28 mouse cellular contexts compared by ENCODE assay signal in the genomic region with DNA sequence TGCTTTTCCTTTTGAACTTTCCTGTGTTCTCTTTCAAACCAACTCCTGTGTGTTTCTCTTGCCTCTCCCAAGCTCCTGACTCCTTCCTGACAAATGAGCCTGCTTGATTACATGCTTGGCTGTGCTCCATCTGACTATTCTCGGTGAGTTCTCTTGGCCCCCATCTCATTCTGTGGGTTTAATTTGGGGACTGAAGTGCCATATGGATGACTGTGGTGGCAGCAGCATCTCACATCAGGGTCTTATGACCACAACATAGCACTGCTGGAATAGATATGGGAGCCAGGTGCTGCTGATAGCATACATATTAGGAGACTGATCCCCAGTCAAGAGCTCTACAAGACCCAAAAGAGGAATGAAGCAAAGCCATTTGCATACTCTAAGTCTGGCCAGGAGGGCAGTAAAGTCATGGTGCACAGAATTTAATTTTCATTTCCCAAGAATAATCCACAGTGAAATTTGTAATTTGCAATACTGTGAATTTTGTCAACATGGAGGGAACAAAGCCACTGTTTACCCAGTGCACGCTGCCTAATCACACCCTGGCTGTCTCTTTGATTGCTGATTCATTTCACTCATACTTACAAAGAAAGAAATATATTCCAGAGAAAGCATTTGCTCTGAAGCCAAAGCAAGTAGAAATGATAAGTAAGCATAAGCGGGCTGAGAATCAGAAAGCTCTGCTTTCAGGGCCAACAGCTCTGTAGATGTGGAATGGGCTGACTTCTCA.
DNase-seq lines count a peak whose midpoint lies in the region; ATAC-seq lines count a peak whose summit lies in the region.
"Had no signal": no experiment of that assay in that cellular context is flagged by ENCODE, and none has a peak within 500 bp of the region (broad histone marks: within the 10 kb centered on the region; RNA-seq: fewer than 3 reads in every experiment).

No protein-coding gene starts in this region.

- no peaks in the 10 kb centered on the region for H3K9me3 ChIP-seq in hindbrain, embryonic 13.5 days
- H3K9me3 ChIP-seq in hindbrain, embryonic 12.5 days (replicated peaks) = no peaks in the 10 kb centered on the region
- no peaks in the 10 kb centered on the region for H3K9me3 ChIP-seq in neural tube, embryonic 13.5 days
- H3K9me3 ChIP-seq: embryonic facial prominence, embryonic 13.5 days; limb, embryonic 12.5 days; midbrain, embryonic 10.5 days; neural tube, embryonic 12.5 days had no signal

- no peak overlapping the region for H3K4me2 ChIP-seq in hindbrain, embryonic 13.5 days
- no peak overlapping the region for H3K4me2 ChIP-seq in hindbrain, embryonic 12.5 days (replicated peaks)
- H3K4me2 ChIP-seq in neural tube, embryonic 13.5 days = no peak overlapping the region
- H3K4me2 ChIP-seq: embryonic facial prominence, embryonic 13.5 days; heart, embryonic 11.5 days; limb, embryonic 12.5 days; liver, embryonic 11.5 days; neural tube, embryonic 12.5 days had no signal

- ATAC-seq in hindbrain, embryonic 13.5 days (ENCODE audit: low FRiP score) = 0 out of 2 replicates have a peak, but pooled peaks have one; percentile 32
- no peak for ATAC-seq in hindbrain, embryonic 12.5 days (ENCODE audit: low FRiP score)
- ATAC-seq in neural tube, embryonic 13.5 days (ENCODE audit: low read depth) = peak; percentile 27; the same call in 1 of the 2 replicates
- ATAC-seq: activated CD4-positive, CD25-positive, alpha-beta regulatory T cell, adult 4 months; intestine, embryonic 16.5 days had no signal

- H3K27ac ChIP-seq in hindbrain, embryonic 13.5 days = no peak overlapping the region
- H3K27ac ChIP-seq in hindbrain, embryonic 12.5 days = no peak overlapping the region
- H3K27ac ChIP-seq in neural tube, embryonic 13.5 days (replicated peaks) = no peak overlapping the region
- H3K27ac ChIP-seq: embryonic facial prominence, embryonic 13.5 days; gastrocnemius, adult 2 months; limb, embryonic 12.5 days; midbrain, embryonic 10.5 days; neural tube, embryonic 12.5 days had no signal

- no peak overlapping the region for H3K4me3 ChIP-seq in hindbrain, embryonic 13.5 days
- H3K4me3 ChIP-seq in hindbrain, embryonic 12.5 days = no peak overlapping the region
- H3K4me3 ChIP-seq in neural tube, embryonic 13.5 days = no peak overlapping the region
- H3K4me3 ChIP-seq: embryonic facial prominence, embryonic 13.5 days; erythroblast, embryonic 14.5 days; gastrocnemius, adult 2 months; limb, embryonic 12.5 days; midbrain, embryonic 10.5 days; neural tube, embryonic 12.5 days had no signal

- H3K9ac ChIP-seq in hindbrain, embryonic 13.5 days = no peak overlapping the region
- no peak overlapping the region for H3K9ac ChIP-seq in hindbrain, embryonic 12.5 days
- no peak overlapping the region for H3K9ac ChIP-seq in neural tube, embryonic 13.5 days
- H3K9ac ChIP-seq: embryonic facial prominence, embryonic 13.5 days; limb, embryonic 12.5 days; neural tube, embryonic 12.5 days had no signal

- no peaks in the 10 kb centered on the region for H3K4me1 ChIP-seq in hindbrain, embryonic 13.5 days (replicated peaks)
- no peaks in the 10 kb centered on the region for H3K4me1 ChIP-seq in hindbrain, embryonic 12.5 days
- H3K4me1 ChIP-seq in neural tube, embryonic 13.5 days (replicated peaks) = no peaks in the 10 kb centered on the region
- H3K4me1 ChIP-seq: embryonic facial prominence, embryonic 13.5 days; limb, embryonic 12.5 days; midbrain, embryonic 10.5 days; neural tube, embryonic 12.5 days had no signal

- H3K27me3 ChIP-seq in hindbrain, embryonic 13.5 days = no peaks in the 10 kb centered on the region
- H3K27me3 ChIP-seq in hindbrain, embryonic 12.5 days = no peaks in the 10 kb centered on the region
- H3K27me3 ChIP-seq in neural tube, embryonic 13.5 days = no peaks in the 10 kb centered on the region
- H3K27me3 ChIP-seq: embryonic facial prominence, embryonic 13.5 days; limb, embryonic 12.5 days; neural tube, embryonic 12.5 days had no signal

- H3K36me3 ChIP-seq in hindbrain, embryonic 13.5 days = no peaks in the 10 kb centered on the region
- H3K36me3 ChIP-seq in hindbrain, embryonic 12.5 days = no peaks in the 10 kb centered on the region
- H3K36me3 ChIP-seq in neural tube, embryonic 13.5 days = no peaks in the 10 kb centered on the region
- H3K36me3 ChIP-seq: embryonic facial prominence, embryonic 13.5 days; limb, embryonic 12.5 days; midbrain, embryonic 10.5 days; neural tube, embryonic 12.5 days had no signal

- 76% methylated on average over 3 of the region's 3 CpGs for WGBS in hindbrain, embryonic 13.5 days
- WGBS in hindbrain, embryonic 12.5 days = 83% methylated on average over 3 of the region's 3 CpGs
- WGBS in neural tube, embryonic 13.5 days = 82% methylated on average over 3 of the region's 3 CpGs

- peak; percentile 56 to 70 for DNase-seq in cerebellum, postnatal 10 days
- DNase-seq in cerebellum, postnatal 4 days (ENCODE audit: low spot score in 2 of 2) = no peak
- DNase-seq in neural tube, embryonic 10.5 days (ENCODE audit: extremely low spot score, low spot score) = no peak
- DNase-seq in gastrocnemius, adult 8-10 months (ENCODE audit: low spot score in 2 of 2) = no peak
- DNase-seq: adrenal gland, postnatal 10 days; cerebellum, adult 11 months; embryo, embryonic 11 days; gastrocnemius, adult 2 months; kidney, adult 9 months; kidney, postnatal 14 days; lung, adult 18-20 months; lung, postnatal 10 days; right cerebral cortex, adult 18-20 months; right cerebral cortex, postnatal 4 days; thymus, adult 18-20 months; thymus, postnatal 36 days had no signal

Comparison
In these comparisons a context has a peak if more than half of its experiments do, and no peak if none do; other contexts are left out.
1. DNase-seq: peak in cerebellum, postnatal 10 days (2 of 2); none in cerebellum, postnatal 4 days (0 of 2), neural tube, embryonic 10.5 days (single experiment) and gastrocnemius, adult 8-10 months (0 of 2).